Mouse (Mus musculus) C2C12 (cell line): Measurements from ENCODE around the gene Dyrk4. TPM values are rescaled to one million over a fixed set of nuclear protein-coding genes. Genes with fewer than 3 reads are reported as not detected.

Source experiments
- H3K27me3 ChIP-seq: one replicate; pipeline ENCODE4 v1.6.1; 2011; ENCODE audit not compliant: control insufficient read depth, insufficient read depth, insufficient read length
- H3K36me3 ChIP-seq: one replicate; pipeline ENCODE4 v1.6.1; 2011; ENCODE audit not compliant: control insufficient read depth, insufficient read depth
- H3K4me3 ChIP-seq: one replicate; pipeline ENCODE4 v1.5.1; 2011; ENCODE audit warnings: mild to moderate bottlenecking, control low read depth; ENCODE audit not compliant: poor library complexity, insufficient read depth, severe bottlenecking
- H3K79me2 ChIP-seq: one replicate; pipeline ENCODE4 v1.6.1; 2011; ENCODE audit not compliant: control insufficient read depth, insufficient read depth
- H3K79me3 ChIP-seq: one replicate; pipeline ENCODE4 v1.6.1; 2011; ENCODE audit warnings: low read depth, control low read depth
- H3ac ChIP-seq: one replicate; pipeline ENCODE3; 2011; ENCODE audit warnings: low read depth; ENCODE audit not compliant: control insufficient read depth, insufficient read length
- CEBPB ChIP-seq: IDR thresholded peaks from one replicate; pipeline ENCODE4 v1.6.1; 2011; ENCODE audit warnings: low read depth, mild to moderate bottlenecking, control low read depth, moderate library complexity
- CTCF ChIP-seq: IDR thresholded peaks from one replicate; pipeline ENCODE4 v1.5.1; 2011; ENCODE audit not compliant: control insufficient read depth, insufficient read depth, insufficient read length
- FOSL1 ChIP-seq: IDR thresholded peaks from one replicate; pipeline ENCODE4 v1.8.0; 2011; ENCODE audit warnings: mild to moderate bottlenecking, low read length; ENCODE audit not compliant: poor library complexity, insufficient read depth, severe bottlenecking
- MAX ChIP-seq: IDR thresholded peaks from one replicate; pipeline ENCODE4 v1.6.1; 2011; ENCODE audit warnings: mild to moderate bottlenecking, control low read depth
- MYOD1 ChIP-seq: IDR thresholded peaks from one replicate; pipeline ENCODE4 v1.6.1; 2011; ENCODE audit warnings: low read depth; ENCODE audit not compliant: control insufficient read depth, insufficient read length
- MYOG ChIP-seq: IDR thresholded peaks from one replicate; pipeline ENCODE4 v1.6.1; 2011; ENCODE audit not compliant: control insufficient read depth, insufficient read length; ENCODE audit errors: extremely low read depth
- USF1 ChIP-seq: IDR thresholded peaks from one replicate; pipeline ENCODE4 v1.6.1; 2011; ENCODE audit warnings: low read depth, mild to moderate bottlenecking, control low read depth, moderate library complexity
- long read RNA-seq, 2 experiments: library from polyadenylated mRNA; unstranded; transcript quantifications; one replicate each; pipeline ENCODE4 v2.0.0; 2019 to 2020
- polyA plus RNA-seq: library from polyadenylated mRNA; unstranded; fragments of >200 nt; fragmentation: generic; extraction: Trizol; gene quantifications from one replicate; pipeline ENCODE4 v1.2.1, GENCODE M21; 2012; ENCODE audit warnings: missing spikeins

Dyrk4 gene
- polyA plus RNA-seq, result 0.09 TPM
- long read RNA-seq, experiment 1, result 0 reads
- long read RNA-seq, experiment 2, result 0 reads

GRCm38 (mm10) chr6:126921111-126921881 lies at the start of gene Dyrk4:
Gene Dyrk4 (minus strand): TSS chr6:126921839.
- H3K79me3 ChIP-seq, result no peaks in the 10 kb centered on the region
- TF ChIP-seq FOSL1 (no peak), CEBPB (no peak)
- H3K79me2 ChIP-seq, result no peaks in the 10 kb centered on the region
- H3ac ChIP-seq, result no peak within 1 kb of the TSS
- peaks cover 36% of the 10 kb centered on the region for H3K36me3 ChIP-seq
- no peak within 1 kb of the TSS for H3K4me3 ChIP-seq
- H3K27me3 ChIP-seq, result no peaks in the 10 kb centered on the region

- no peaks in the 10 kb centered on the region for H3K27me3 ChIP-seq
- no peaks in the 10 kb centered on the region for H3K79me3 ChIP-seq
- peaks cover 11% of the 10 kb centered on the region for H3K36me3 ChIP-seq
- H3K79me2 ChIP-seq, result no peaks in the 10 kb centered on the region
- H3ac ChIP-seq, result no peak overlapping the region
- TF ChIP-seq FOSL1 (no peak), MAX (no peak), USF1 (no peak), CEBPB (no peak), MYOG (no peak), CTCF (no peak), MYOD1 (no peak)
- no peak overlapping the region for H3K4me3 ChIP-seq
These were observed 44.8 kb upstream of the Dyrk4 start for GRCm38 (mm10) chr6:126966241-126967026.

GRCm38 (mm10) chr6:126963426-126963825 lies 41.8 kb upstream of the Dyrk4 start:
- Histone ChIP-seq H3K79me2 (no peaks in the 10 kb centered on the region), H3ac (no peak overlapping the region), H3K4me3 (no peak overlapping the region), H3K36me3 (peaks cover 7% of the 10 kb centered on the region), H3K79me3 (no peaks in the 10 kb centered on the region), H3K27me3 (no peaks in the 10 kb centered on the region)
- TF ChIP-seq CTCF (no peak), MYOG (no peak), MAX (no peak), FOSL1 (no peak), USF1 (no peak), CEBPB (no peak), MYOD1 (no peak)

GRCm38 (mm10) chr6:126962709-126963108 lies 41.1 kb upstream of the Dyrk4 start:
- no peak for TF ChIP-seq MYOD1
- TF ChIP-seq CTCF, result no peak
- Histone ChIP-seq H3K4me3 (no peak overlapping the region), H3K27me3 (no peaks in the 10 kb centered on the region), H3K79me3 (no peaks in the 10 kb centered on the region), H3ac (no peak overlapping the region), H3K36me3 (peaks cover 5% of the 10 kb centered on the region), H3K79me2 (no peaks in the 10 kb centered on the region)

- TF ChIP-seq MYOD1 (no peak), FOSL1 (no peak), CTCF (no peak), MAX (no peak), MYOG (no peak), CEBPB (no peak), USF1 (no peak)
- no peak overlapping the region for H3ac ChIP-seq
- no peak overlapping the region for H3K4me3 ChIP-seq
- no peaks in the 10 kb centered on the region for H3K79me2 ChIP-seq
- no peaks in the 10 kb centered on the region for H3K79me3 ChIP-seq
- H3K27me3 ChIP-seq, result no peaks in the 10 kb centered on the region
- peaks cover 5% of the 10 kb centered on the region for H3K36me3 ChIP-seq
These were observed 39.9 kb upstream of the Dyrk4 start for GRCm38 (mm10) chr6:126961371-126962018.

- no peaks in the 10 kb centered on the region for H3K79me3 ChIP-seq
- H3K36me3 ChIP-seq, result peaks cover 12% of the 10 kb centered on the region
- H3K79me2 ChIP-seq, result no peaks in the 10 kb centered on the region
- TF ChIP-seq FOSL1 (no peak), CTCF (peak; percentile 73)
- H3K27me3 ChIP-seq, result no peaks in the 10 kb centered on the region
- no peak overlapping the region for H3ac ChIP-seq
- H3K4me3 ChIP-seq, result no peak overlapping the region
These were observed 34.1 kb upstream of the Dyrk4 start for GRCm38 (mm10) chr6:126955734-126956133.
